ENCODE assay signal across 14 mouse cellular contexts in the genomic region with DNA sequence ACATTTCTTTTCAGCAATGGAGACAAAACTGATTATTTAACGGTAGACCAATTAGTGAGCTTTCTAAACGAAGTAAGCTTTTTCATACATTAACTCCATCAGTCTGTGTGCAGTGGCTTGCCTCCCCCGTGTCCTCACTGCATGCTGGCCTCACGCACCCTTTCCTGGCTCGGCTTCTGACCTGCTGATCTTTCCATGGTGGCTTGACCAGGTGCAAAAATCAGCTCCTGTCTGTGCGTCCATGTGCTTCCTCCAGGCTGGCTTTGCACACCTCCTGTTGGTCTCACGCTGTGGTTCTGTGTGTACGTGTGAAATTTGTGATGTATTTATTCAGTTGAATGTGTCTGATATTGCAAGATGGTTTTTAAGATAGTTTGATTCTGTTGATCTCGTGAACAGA.
"Had no signal": no experiment of that assay in that cellular context is flagged by ENCODE, and none has a peak within 500 bp of the region (broad histone marks: within the 10 kb centered on the region; RNA-seq: fewer than 3 reads in every experiment).

No protein-coding gene starts in this region.

- DNase-seq: kidney, postnatal 10 days; kidney, postnatal 4 days; liver; lung, adult 18-20 months; right cerebral cortex, adult 18-20 months; right cerebral cortex, postnatal 25 days; thymus, postnatal 4 days had no signal

- H3K4me1 ChIP-seq: limb, embryonic 12.5 days; midbrain, embryonic 13.5 days; neural tube, embryonic 15.5 days had no signal

- H3K27ac ChIP-seq: layer of hippocampus, adult 2 months; limb, embryonic 12.5 days; liver, embryonic 14.5 days; midbrain, embryonic 13.5 days; neural tube, embryonic 15.5 days; stomach, postnatal 0 days had no signal

- H3K36me3 ChIP-seq: limb, embryonic 12.5 days; midbrain, embryonic 13.5 days; neural tube, embryonic 15.5 days had no signal

- H3K4me3 ChIP-seq: layer of hippocampus, adult 2 months; limb, embryonic 12.5 days; midbrain, embryonic 13.5 days; myocyte; neural tube, embryonic 15.5 days had no signal

- H3K27me3 ChIP-seq: limb, embryonic 12.5 days; midbrain, embryonic 13.5 days; neural tube, embryonic 15.5 days had no signal

- H3K9me3 ChIP-seq: limb, embryonic 12.5 days; midbrain, embryonic 13.5 days; neural tube, embryonic 15.5 days had no signal

- ATAC-seq: midbrain, embryonic 13.5 days had no signal
